Mouse (Mus musculus) frontal cortex, postnatal 14 days (tissue): ENCODE results near the gene Ap1s1.

Experiments used
- DNase-seq, 2 experiments: peaks; one replicate each; pipeline ENCODE4 v3.0.0; 2022; ENCODE audit warnings: low spot score in 2 of 2

Ap1s1 gene

GRCm38 (mm10) chr5:137025132-137025531, 20.8 kb downstream of the Ap1s1 start:
- peak; percentile 58 to 76 for DNase-seq

DNA sequence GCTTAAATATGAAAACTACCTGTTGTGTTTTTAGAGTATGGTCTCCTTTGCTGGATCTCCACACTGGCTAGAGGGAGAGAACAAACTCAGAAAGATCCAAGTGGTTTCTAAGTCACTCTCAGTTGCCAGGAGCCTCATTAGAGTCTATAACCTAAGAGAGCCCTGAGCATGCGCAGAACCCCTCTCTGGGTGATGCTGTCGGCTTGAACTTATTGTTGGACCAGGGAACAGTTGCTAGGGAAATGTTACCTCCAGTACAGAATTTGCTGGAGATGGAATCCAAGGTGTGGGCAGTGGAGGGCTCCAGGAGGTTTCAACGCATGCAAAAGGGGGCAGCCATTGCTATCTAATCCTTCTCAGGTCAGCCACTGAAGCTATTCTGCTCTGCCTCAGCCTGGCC, 21.6 kb downstream of the Ap1s1 start:
- DNase-seq = no peak

DNA sequence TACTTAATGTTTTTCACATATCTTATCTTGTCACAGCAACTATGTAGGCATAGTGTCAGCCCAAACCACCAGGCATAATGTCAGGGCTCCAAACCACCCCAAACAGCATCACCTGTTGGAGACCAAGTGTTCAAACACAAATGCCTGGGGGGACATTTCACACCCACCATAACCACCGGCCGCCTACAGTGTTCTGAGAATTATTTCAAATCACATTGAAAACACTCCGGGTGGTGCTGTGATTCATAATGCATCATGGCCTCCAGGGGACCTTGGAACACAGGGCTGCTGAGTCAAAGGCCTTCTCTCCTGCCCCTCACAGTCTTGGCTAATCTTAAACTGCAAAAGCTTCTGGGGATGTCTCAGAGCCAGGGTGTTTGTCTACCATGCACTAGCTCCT, 30.0 kb downstream of the Ap1s1 start:
- no peak for DNase-seq

GRCm38 (mm10) chr5:137012401-137012950, 33.5 kb downstream of the Ap1s1 start:
- no peak for DNase-seq

- DNase-seq = peak in 1 of 2 experiments; percentile 58
Measured at GRCm38 (mm10) chr5:137009988-137010387, 35.9 kb downstream of the Ap1s1 start.

- no peak for DNase-seq
Measured at GRCm38 (mm10) chr5:137007276-137007675, 38.7 kb downstream of the Ap1s1 start.

GRCm38 (mm10) chr5:137000612-137001011, 45.3 kb downstream of the Ap1s1 start:
- no peak for DNase-seq

GRCm38 (mm10) chr5:136999449-136999848, 46.5 kb downstream of the Ap1s1 start:
- DNase-seq = no peak

DNA sequence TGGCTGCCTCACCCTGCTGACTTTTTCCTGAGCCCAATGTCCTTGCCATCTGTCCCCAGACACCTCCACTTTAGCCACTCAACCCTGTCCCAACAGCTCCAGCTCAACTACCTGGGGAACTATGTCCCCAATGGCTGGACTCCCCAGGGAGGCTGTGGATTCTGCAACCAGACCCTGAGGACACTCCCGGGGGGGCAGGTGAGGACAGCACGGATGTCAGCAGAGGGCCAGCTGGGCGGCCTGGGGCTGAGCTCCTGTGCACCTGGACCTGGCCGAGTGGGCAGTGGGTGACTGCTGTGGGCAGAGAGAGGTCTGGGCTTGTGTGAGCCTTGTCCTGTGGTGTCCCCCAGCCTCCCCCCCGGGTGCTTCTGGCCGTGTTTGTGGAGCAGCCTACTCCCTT, 56.1 kb downstream of the Ap1s1 start:
- no peak for DNase-seq

DNA sequence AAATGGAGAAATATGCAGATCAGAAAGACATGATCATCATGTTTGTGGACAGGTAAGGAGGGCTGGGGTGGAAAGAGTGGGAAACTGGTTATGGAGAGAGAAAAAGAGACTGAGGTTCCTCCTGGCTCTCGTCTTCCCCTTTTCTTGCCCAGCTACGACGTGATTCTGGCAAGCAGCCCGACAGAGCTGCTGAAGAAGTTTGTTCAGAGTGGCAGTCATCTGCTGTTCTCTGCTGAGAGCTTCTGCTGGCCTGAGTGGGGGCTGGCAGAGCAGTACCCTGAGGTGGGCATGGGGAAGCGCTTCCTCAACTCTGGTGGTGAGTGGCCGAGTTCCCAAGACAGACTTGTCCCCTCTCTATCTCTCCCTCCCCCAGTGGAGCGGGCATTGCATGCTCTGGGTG, 57.5 kb downstream of the Ap1s1 start:
- peak in 1 of 2 experiments; percentile 40 for DNase-seq

- DNase-seq = no peak
Measured at GRCm38 (mm10) chr5:136987934-136988271, 58.0 kb downstream of the Ap1s1 start, which contains the start of gene Znhit1. TSS of gene Znhit1 (minus strand) at chr5:136988021.

- peak; percentile 70 to 77 for DNase-seq
Measured at GRCm38 (mm10) chr5:136987138-136987933, 58.6 kb downstream of the Ap1s1 start.

- DNase-seq = peak; percentile 93 to 96
Measured at GRCm38 (mm10) chr5:136986695-136987137, 59.2 kb downstream of the Ap1s1 start, which contains the start of gene Plod3. TSS of gene Plod3 (plus strand) at chr5:136987019.
